Comparison of ENCODE assay signal across 8 mouse cellular contexts in the genomic region with DNA sequence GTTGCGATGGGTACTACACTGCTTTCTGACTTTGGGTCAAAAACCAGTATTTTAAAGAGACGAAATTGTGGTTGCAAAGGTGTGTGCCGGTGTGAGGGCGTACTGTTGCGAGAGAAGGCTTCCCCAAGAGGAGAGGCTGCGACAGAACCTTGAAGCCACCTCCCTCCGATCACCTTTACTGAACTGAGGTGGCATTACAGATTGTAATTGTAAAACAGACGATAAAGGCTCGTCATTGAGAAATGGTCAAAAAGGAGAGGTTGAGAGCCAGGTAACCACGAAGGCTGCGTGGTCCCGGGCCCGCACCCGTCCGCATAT. TPM values are rescaled to one million over a fixed set of nuclear protein-coding genes. Genes with fewer than 3 reads are reported as not detected.
DNase-seq lines count a peak whose midpoint lies in the region; ATAC-seq and TF ChIP-seq lines count a peak whose summit lies in the region.

No protein-coding gene starts in this region.

- no peaks in the 10 kb centered on the region; the same call in 1 of the 2 replicates for H3K4me1 ChIP-seq in spleen, adult 2 months (ENCODE audit: control insufficient read depth, insufficient read depth, insufficient read length)
- H3K4me1 ChIP-seq in intestine, embryonic 16.5 days (ENCODE audit: control insufficient read depth, insufficient read depth, low read length) = peaks cover 7% of the 10 kb centered on the region
- H3K4me1 ChIP-seq in neural tube, embryonic 12.5 days = peaks cover 3% of the 10 kb centered on the region; the same call in 1 of the 2 replicates

- peak overlapping the region; percentile 72 for H3K27ac ChIP-seq in spleen, adult 2 months (ENCODE audit: insufficient read depth, low read length)
- H3K27ac ChIP-seq in intestine, embryonic 16.5 days (ENCODE audit: low read length) = peak overlapping the region; percentile 96
- peak overlapping the region; percentile 57; the same call in 1 of the 2 replicates for H3K27ac ChIP-seq in neural tube, embryonic 12.5 days

- DNase-seq in cerebellum, adult 11 months = no peak
- no peak for DNase-seq in spleen, adult 2 months (ENCODE audit: low read depth in 1 of 2, low spot score in 2 of 2)
- no peak for DNase-seq in spleen, adult 12 weeks (ENCODE audit: low spot score)
- no peak for DNase-seq in right cerebral cortex, postnatal 4 days
- DNase-seq in MN1 (ENCODE audit: low spot score) = no peak

- H3K27me3 ChIP-seq in spleen, adult 2 months (ENCODE audit: control insufficient read depth, insufficient read depth, low read length) = no peaks in the 10 kb centered on the region
- no peaks in the 10 kb centered on the region for H3K27me3 ChIP-seq in intestine, embryonic 16.5 days (replicated peaks; ENCODE audit: control insufficient read depth, insufficient read depth, low read length)
- no peaks in the 10 kb centered on the region for H3K27me3 ChIP-seq in neural tube, embryonic 12.5 days (replicated peaks)

- H3K9me3 ChIP-seq in intestine, embryonic 16.5 days (ENCODE audit: control insufficient read depth, low read length) = no peaks in the 10 kb centered on the region
- no peaks in the 10 kb centered on the region for H3K9me3 ChIP-seq in neural tube, embryonic 12.5 days

- whole genome bisulfite sequencing in spleen, adult 2 months = 1% methylated on average over 15 of the region's 15 CpGs
- WGBS in intestine, embryonic 16.5 days = 1% methylated on average over 15 of the region's 15 CpGs
- WGBS in neural tube, embryonic 12.5 days = 2% methylated on average over 15 of the region's 15 CpGs

- peak overlapping the region; percentile 82 for H3K4me3 ChIP-seq in spleen, adult 2 months (ENCODE audit: extremely low read depth, insufficient read depth, insufficient read length)
- peak overlapping the region; percentile 86 for H3K4me3 ChIP-seq in intestine, embryonic 16.5 days (ENCODE audit: low read length)
- H3K4me3 ChIP-seq in neural tube, embryonic 12.5 days = peak overlapping the region; percentile 64

- peak; percentile 22 for ATAC-seq in cerebellum, adult (ENCODE audit: insufficient number of reproducible peaks, low FRiP score, low TSS enrichment)
- no peak; the same call in 1 of the 2 replicates for ATAC-seq in intestine, embryonic 16.5 days
- ATAC-seq in neural tube, embryonic 12.5 days (ENCODE audit: low FRiP score, low read depth) = no peak; the same call in 1 of the 2 replicates

- peak overlapping the region; percentile 87 for H3K9ac ChIP-seq in intestine, embryonic 16.5 days (ENCODE audit: low read depth, low read length)
- H3K9ac ChIP-seq in neural tube, embryonic 12.5 days = peak overlapping the region; percentile 70

- TF ChIP-seq CTCF in spleen, adult 2 months (IDR thresholded peaks at IDR 0.05; ENCODE audit: extremely low read depth, insufficient read depth, insufficient read length, insufficient replicate concordance) = no peak

- no peak for TF ChIP-seq POLR2A in spleen, adult 2 months (IDR thresholded peaks at IDR 0.05; ENCODE audit: low read depth, low read length)

- H3K36me3 ChIP-seq in spleen, adult 2 months (ENCODE audit: control insufficient read depth, insufficient read depth, low read length) = no peaks in the 10 kb centered on the region
- no peaks in the 10 kb centered on the region for H3K36me3 ChIP-seq in intestine, embryonic 16.5 days (ENCODE audit: control insufficient read depth, insufficient read depth, low read length)
- H3K36me3 ChIP-seq in neural tube, embryonic 12.5 days = no peaks in the 10 kb centered on the region

- peak overlapping the region; percentile 78 for H3K4me2 ChIP-seq in intestine, embryonic 16.5 days (ENCODE audit: low read depth, low read length)
- peak overlapping the region; percentile 93 for H3K4me2 ChIP-seq in neural tube, embryonic 12.5 days (replicated peaks)

RNA-seq across cellular contexts. Expression of gene Snx14, which starts 0.6 kb away (rescaled TPM):
- polyA plus RNA-seq in spleen, adult 2 months (2012; rRNA removed) = 8.9 and 9.5 TPM in 2 replicates
- polyA plus RNA-seq in intestine, embryonic 16.5 days (2015; fragmentation: Nextera tagmentation; extraction: Ambion mirVana) = 35.4 and 37.4 TPM in 2 replicates
- 20.7 and 22.3 TPM in 2 replicates for polyA plus RNA-seq in neural tube, embryonic 12.5 days (2016; fragmentation: Nextera tagmentation; extraction: Ambion mirVana)

RNA-seq across cellular contexts. Expression of gene Gm20537, which starts 18.2 kb away (rescaled TPM):
- 1.4 TPM in 1 of 2 replicates, not detected in the other for polyA plus RNA-seq in spleen, adult 2 months (2012; rRNA removed)
- 0.43 TPM in 1 of 2 replicates, not detected in the other for polyA plus RNA-seq in intestine, embryonic 16.5 days (2015; fragmentation: Nextera tagmentation; extraction: Ambion mirVana)
- 0.42 and 1.1 TPM in 2 replicates for polyA plus RNA-seq in neural tube, embryonic 12.5 days (2016; fragmentation: Nextera tagmentation; extraction: Ambion mirVana)

RNA-seq across cellular contexts. Expression of gene Syncrip, which starts 44.2 kb away (rescaled TPM):
- 4.0 and 5.3 TPM in 2 replicates for polyA plus RNA-seq in spleen, adult 2 months (2012; rRNA removed)
- 60.2 and 72.3 TPM in 2 replicates for polyA plus RNA-seq in intestine, embryonic 16.5 days (2015; fragmentation: Nextera tagmentation; extraction: Ambion mirVana)
- 102 and 104 TPM in 2 replicates for polyA plus RNA-seq in neural tube, embryonic 12.5 days (2016; fragmentation: Nextera tagmentation; extraction: Ambion mirVana)
